Comparison of ENCODE assay signal across 11 mouse cellular contexts in genomic region chr14:118051975-118052630, GRCm38 (mm10). TPM values are rescaled to one million over a fixed set of nuclear protein-coding genes. Genes with fewer than 3 reads are reported as not detected.
DNase-seq lines count a peak whose midpoint lies in the region; ATAC-seq and TF ChIP-seq lines count a peak whose summit lies in the region.
"Had no signal": no experiment of that assay in that cellular context is flagged by ENCODE, and none has a peak within 500 bp of the region (broad histone marks: within the 10 kb centered on the region; RNA-seq: fewer than 3 reads in every experiment).

Dct (minus strand) TSS chr14:118052244.

- WGBS in stomach, embryonic 14.5 days, result 65% methylated on average over 12 of the region's 13 CpGs
- 56% methylated on average over 12 of the region's 13 CpGs for WGBS in stomach, postnatal 0 days
- WGBS in midbrain, embryonic 13.5 days, result 16% methylated on average over 12 of the region's 13 CpGs

- H3K27me3 ChIP-seq in stomach, embryonic 14.5 days (ENCODE audit: control insufficient read depth, insufficient read depth, low read length), result no peaks in the 10 kb centered on the region
- H3K27me3 ChIP-seq in stomach, postnatal 0 days (ENCODE audit: control insufficient read depth, insufficient read depth, low read length), result no peaks in the 10 kb centered on the region
- peaks cover 73% of the 10 kb centered on the region for H3K27me3 ChIP-seq in midbrain, embryonic 13.5 days

- no peak for DNase-seq in stomach, postnatal 0 days (ENCODE audit: low spot score)
- peak; percentile 43 for DNase-seq in heart, postnatal 4 days
- no peak for DNase-seq in gastrocnemius, postnatal 4 days (ENCODE audit: low spot score in 2 of 2)
- DNase-seq in adrenal gland, postnatal 10 days, result no peak
- no peak for DNase-seq in kidney, adult 11 months
- DNase-seq: kidney, postnatal 36 days; right cerebral cortex, adult 18-20 months had no signal

- ATAC-seq in stomach, embryonic 14.5 days (ENCODE audit: insufficient number of reproducible peaks, insufficient read depth, low FRiP score, low read depth), result no peak
- ATAC-seq in stomach, postnatal 0 days (ENCODE audit: low FRiP score, low TSS enrichment), result no peak
- peak; percentile 90 for ATAC-seq in midbrain, embryonic 13.5 days
- ATAC-seq in cerebellum, adult (ENCODE audit: insufficient number of reproducible peaks, low FRiP score, low TSS enrichment), result no peak

- no peaks in the 10 kb centered on the region for H3K36me3 ChIP-seq in stomach, embryonic 14.5 days (ENCODE audit: control insufficient read depth, insufficient read depth, low read length)
- no peaks in the 10 kb centered on the region for H3K36me3 ChIP-seq in stomach, postnatal 0 days (ENCODE audit: control insufficient read depth, insufficient read depth, low read length)
- no peaks in the 10 kb centered on the region for H3K36me3 ChIP-seq in midbrain, embryonic 13.5 days

- peaks cover 6% of the 10 kb centered on the region; the same call in 1 of the 2 replicates for H3K4me1 ChIP-seq in stomach, embryonic 14.5 days (ENCODE audit: control insufficient read depth, insufficient read depth, low read length)
- no peaks in the 10 kb centered on the region for H3K4me1 ChIP-seq in stomach, postnatal 0 days (replicated peaks; ENCODE audit: control insufficient read depth, insufficient read depth)
- H3K4me1 ChIP-seq in midbrain, embryonic 13.5 days (replicated peaks), result peaks cover 20% of the 10 kb centered on the region

- no peak for TF ChIP-seq CTCF in stomach, postnatal 0 days (IDR thresholded peaks at IDR 0.05; ENCODE audit: low read depth)

- no peak within 1 kb of the TSS for H3K4me3 ChIP-seq in stomach, embryonic 14.5 days (ENCODE audit: low read depth, low read length)
- no peak within 1 kb of the TSS for H3K4me3 ChIP-seq in stomach, postnatal 0 days (ENCODE audit: low read depth, low read length)
- H3K4me3 ChIP-seq in midbrain, embryonic 13.5 days (replicated peaks), result no peak within 1 kb of the TSS

- H3K9me3 ChIP-seq in stomach, embryonic 14.5 days (ENCODE audit: control insufficient read depth, low read depth, low read length), result no peaks in the 10 kb centered on the region
- no peaks in the 10 kb centered on the region for H3K9me3 ChIP-seq in stomach, postnatal 0 days (ENCODE audit: control insufficient read depth, low read length)
- no peaks in the 10 kb centered on the region for H3K9me3 ChIP-seq in midbrain, embryonic 13.5 days

- peak within 1 kb of the TSS; percentile 67; the same call in 1 of the 2 replicates for H3K27ac ChIP-seq in stomach, embryonic 14.5 days (ENCODE audit: low read length)
- no peak within 1 kb of the TSS for H3K27ac ChIP-seq in stomach, postnatal 0 days (replicated peaks)
- H3K27ac ChIP-seq in midbrain, embryonic 13.5 days, result 0 out of 2 replicates have a peak within 1 kb of the TSS, but pooled peaks have one; percentile 10
- H3K27ac ChIP-seq: liver, embryonic 14.5 days had no signal

- TF ChIP-seq EP300 in stomach, postnatal 0 days (optimal IDR thresholded peaks at IDR 0.05), result no peak

- H3K4me2 ChIP-seq in stomach, embryonic 14.5 days (replicated peaks; ENCODE audit: low read depth, low read length), result no peak within 1 kb of the TSS
- no peak within 1 kb of the TSS for H3K4me2 ChIP-seq in stomach, postnatal 0 days (replicated peaks; ENCODE audit: low read depth)
- H3K4me2 ChIP-seq in midbrain, embryonic 13.5 days (replicated peaks), result peak within 1 kb of the TSS; percentile 13

- no peak within 1 kb of the TSS for H3K9ac ChIP-seq in stomach, embryonic 14.5 days (replicated peaks; ENCODE audit: low read depth, low read length)
- H3K9ac ChIP-seq in stomach, postnatal 0 days (ENCODE audit: low read length), result no peak within 1 kb of the TSS
- H3K9ac ChIP-seq in midbrain, embryonic 13.5 days (replicated peaks), result no peak within 1 kb of the TSS
- H3K9ac ChIP-seq: liver, embryonic 14.5 days had no signal

RNA-seq across cellular contexts. Expression of gene Dct, which starts in this region (rescaled TPM):
- 0.80 and 1.2 TPM in 2 replicates for polyA plus RNA-seq in stomach, embryonic 14.5 days (2014; fragmentation: Nextera tagmentation; extraction: Ambion mirVana)
- polyA plus RNA-seq in stomach, postnatal 0 days (2015; fragmentation: Nextera tagmentation; extraction: Ambion mirVana), result 0.27 and 0.41 TPM in 2 replicates
- 1 to 10 TPM; 5.0 to 6.0 TPM for total RNA-seq in heart, postnatal 4 days (2021)
- polyA plus RNA-seq in midbrain, embryonic 13.5 days (2015; fragmentation: Nextera tagmentation; extraction: Ambion mirVana), result 1.2 and 1.4 TPM in 2 replicates
- total RNA-seq in gastrocnemius, postnatal 4 days (2021), result 1 to 10 TPM; 2.6 to 3.5 TPM
- total RNA-seq in adrenal gland, postnatal 10 days (2021), result not detected
